Mouse (Mus musculus): Measurements from ENCODE around the gene Susd4.

The Susd4 gene

GRCm38 (mm10) chr1:182916166-182916565 is 152.5 kb downstream of the Susd4 start:
- in situ Hi-C loops (cut with MboI, MseI), result no loop called here

GRCm38 (mm10) chr1:182918718-182919346 is 155.2 kb downstream of the Susd4 start:
- in situ Hi-C loops (cut with MboI, MseI), result no loop called here

- in situ Hi-C loops (cut with MboI, MseI), result no loop called here
Observed at GRCm38 (mm10) chr1:182922824-182923223, 159.2 kb downstream of the Susd4 start.

- in situ Hi-C loops (cut with MboI, MseI), result no loop called here
Observed at GRCm38 (mm10) chr1:182926465-182926864, 162.8 kb downstream of the Susd4 start.

GRCm38 (mm10) chr1:182927878-182928851 is 164.5 kb downstream of the Susd4 start:
- in situ Hi-C loops (cut with MboI, MseI), result no loop called here

- in situ Hi-C loops (cut with MboI, MseI), result no loop called here
Observed at GRCm38 (mm10) chr1:182935469-182935868, 171.8 kb downstream of the Susd4 start.

- in situ Hi-C loops (cut with MboI, MseI), result no loop called here
Observed at GRCm38 (mm10) chr1:182937486-182938120, 173.9 kb downstream of the Susd4 start.

- in situ Hi-C loops (cut with MboI, MseI), result no loop called here
Observed at GRCm38 (mm10) chr1:182941921-182942320, 178.3 kb downstream of the Susd4 start.

GRCm38 (mm10) chr1:182943911-182944310 is 180.3 kb downstream of the Susd4 start:
- in situ Hi-C loops (cut with MboI, MseI), result no loop called here

- in situ Hi-C loops (cut with MboI, MseI), result no loop called here
Observed at GRCm38 (mm10) chr1:182944638-182945037, 181.0 kb downstream of the Susd4 start.

GRCm38 (mm10) chr1:182945561-182945960 is 181.9 kb downstream of the Susd4 start:
- in situ Hi-C loops (cut with MboI, MseI), result no loop called here

Measured in regulatory T cell (primary cell).